ENCODE assay signal across 13 mouse cellular contexts in genomic region chr4:40700216-40700615, GRCm38 (mm10). TPM values are rescaled to one million over a fixed set of nuclear protein-coding genes. Genes with fewer than 3 reads are reported as not detected.
DNase-seq lines count a peak whose midpoint lies in the region; ATAC-seq and TF ChIP-seq lines count a peak whose summit lies in the region.
"Had no signal": no experiment of that assay in that cellular context is flagged by ENCODE, and none has a peak within 500 bp of the region (broad histone marks: within the 10 kb centered on the region; RNA-seq: fewer than 3 reads in every experiment).

No protein-coding gene starts in this region.

- no peaks in the 10 kb centered on the region for H3K27me3 ChIP-seq in hindbrain, embryonic 13.5 days
- H3K27me3 ChIP-seq in hindbrain, embryonic 14.5 days (ENCODE audit: control insufficient read depth, insufficient read depth, low read length): no peaks in the 10 kb centered on the region
- H3K27me3 ChIP-seq in liver, embryonic 15.5 days: no peaks in the 10 kb centered on the region
- H3K27me3 ChIP-seq in stomach, postnatal 0 days (ENCODE audit: control insufficient read depth, insufficient read depth, low read length): no peaks in the 10 kb centered on the region
- no peaks in the 10 kb centered on the region for H3K27me3 ChIP-seq in midbrain, embryonic 11.5 days (ENCODE audit: control insufficient read depth, insufficient read depth, low read length)
- H3K27me3 ChIP-seq: CH12.LX; midbrain, embryonic 12.5 days had no signal

- DNase-seq in hindbrain, embryonic 14.5 days (ENCODE audit: low spot score): no peak
- peak; percentile 95 for DNase-seq in kidney, adult 9 months
- peak; percentile 57 for DNase-seq in stomach, postnatal 0 days (ENCODE audit: low spot score)
- no peak for DNase-seq in embryo, embryonic 10 days (ENCODE audit: low spot score)
- no peak for DNase-seq in urinary bladder, adult 2 months (ENCODE audit: low spot score)
- no peak for DNase-seq in midbrain, embryonic 11.5 days (ENCODE audit: low spot score, missing footprints)
- DNase-seq: cerebellum, adult 9-10 months had no signal

- no peak overlapping the region for H3K4me3 ChIP-seq in hindbrain, embryonic 13.5 days
- H3K4me3 ChIP-seq in hindbrain, embryonic 14.5 days (replicated peaks; ENCODE audit: low read length): no peak overlapping the region
- no peak overlapping the region for H3K4me3 ChIP-seq in liver, embryonic 15.5 days (replicated peaks)
- no peak overlapping the region for H3K4me3 ChIP-seq in stomach, postnatal 0 days (ENCODE audit: low read depth, low read length)
- H3K4me3 ChIP-seq in midbrain, embryonic 11.5 days (ENCODE audit: low read depth, low read length): no peak overlapping the region
- H3K4me3 ChIP-seq: midbrain, embryonic 12.5 days had no signal

- 87% methylated on average over 8 of the region's 8 CpGs for WGBS in hindbrain, embryonic 13.5 days
- WGBS in hindbrain, embryonic 14.5 days: 86% methylated on average over 8 of the region's 8 CpGs
- 58% methylated on average over 8 of the region's 8 CpGs for whole genome bisulfite sequencing in liver, embryonic 15.5 days (ENCODE audit: insufficient replicate concordance)
- WGBS in stomach, postnatal 0 days: 60% methylated on average over 8 of the region's 8 CpGs
- 84% methylated on average over 8 of the region's 8 CpGs for WGBS in midbrain, embryonic 11.5 days

- H3K9me3 ChIP-seq in hindbrain, embryonic 13.5 days: no peaks in the 10 kb centered on the region
- H3K9me3 ChIP-seq in hindbrain, embryonic 14.5 days (ENCODE audit: control insufficient read depth, low read length): no peaks in the 10 kb centered on the region
- H3K9me3 ChIP-seq in liver, embryonic 15.5 days (replicated peaks): no peaks in the 10 kb centered on the region
- H3K9me3 ChIP-seq in stomach, postnatal 0 days (ENCODE audit: control insufficient read depth, low read length): no peaks in the 10 kb centered on the region
- no peaks in the 10 kb centered on the region for H3K9me3 ChIP-seq in midbrain, embryonic 11.5 days (ENCODE audit: control insufficient read depth, low read length)
- H3K9me3 ChIP-seq: midbrain, embryonic 12.5 days had no signal

- no peak overlapping the region for H3K4me2 ChIP-seq in hindbrain, embryonic 13.5 days
- H3K4me2 ChIP-seq in hindbrain, embryonic 14.5 days (replicated peaks): no peak overlapping the region
- H3K4me2 ChIP-seq in liver, embryonic 15.5 days: no peak overlapping the region
- H3K4me2 ChIP-seq in stomach, postnatal 0 days (replicated peaks; ENCODE audit: low read depth): no peak overlapping the region
- H3K4me2 ChIP-seq in midbrain, embryonic 11.5 days: no peak overlapping the region
- H3K4me2 ChIP-seq: heart, embryonic 11.5 days; midbrain, embryonic 12.5 days had no signal

- peaks cover 35% of the 10 kb centered on the region for H3K4me1 ChIP-seq in hindbrain, embryonic 13.5 days (replicated peaks)
- H3K4me1 ChIP-seq in hindbrain, embryonic 14.5 days (replicated peaks; ENCODE audit: control insufficient read depth, insufficient read depth, low read length): peaks cover 24% of the 10 kb centered on the region
- peaks cover 48% of the 10 kb centered on the region for H3K4me1 ChIP-seq in liver, embryonic 15.5 days (replicated peaks)
- peaks cover 10% of the 10 kb centered on the region for H3K4me1 ChIP-seq in stomach, postnatal 0 days (replicated peaks; ENCODE audit: control insufficient read depth, insufficient read depth)
- peaks cover 16% of the 10 kb centered on the region for H3K4me1 ChIP-seq in midbrain, embryonic 11.5 days (ENCODE audit: control insufficient read depth, insufficient read depth, low read length)

- no peak for TF ChIP-seq EP300 in stomach, postnatal 0 days (optimal IDR thresholded peaks at IDR 0.05)

- peaks cover 19% of the 10 kb centered on the region for H3K36me3 ChIP-seq in hindbrain, embryonic 13.5 days
- H3K36me3 ChIP-seq in hindbrain, embryonic 14.5 days (replicated peaks; ENCODE audit: control insufficient read depth, insufficient read depth): peaks cover 15% of the 10 kb centered on the region
- peaks cover 7% of the 10 kb centered on the region for H3K36me3 ChIP-seq in liver, embryonic 15.5 days (replicated peaks)
- H3K36me3 ChIP-seq in stomach, postnatal 0 days (ENCODE audit: control insufficient read depth, insufficient read depth, low read length): peaks cover 3% of the 10 kb centered on the region; the same call in 1 of the 2 replicates
- H3K36me3 ChIP-seq in midbrain, embryonic 11.5 days (ENCODE audit: control insufficient read depth, insufficient read depth, low read length): no peaks in the 10 kb centered on the region

- no peak for TF ChIP-seq CTCF in stomach, postnatal 0 days (IDR thresholded peaks at IDR 0.05; ENCODE audit: low read depth)

- no peak overlapping the region for H3K27ac ChIP-seq in hindbrain, embryonic 13.5 days
- H3K27ac ChIP-seq in hindbrain, embryonic 14.5 days: no peak overlapping the region
- H3K27ac ChIP-seq in liver, embryonic 15.5 days (replicated peaks): peak overlapping the region; percentile 59
- peak overlapping the region; percentile 56 for H3K27ac ChIP-seq in stomach, postnatal 0 days (replicated peaks)
- H3K27ac ChIP-seq in midbrain, embryonic 11.5 days (ENCODE audit: low read depth, low read length): no peak overlapping the region
- H3K27ac ChIP-seq: midbrain, embryonic 12.5 days had no signal

- H3K9ac ChIP-seq in hindbrain, embryonic 13.5 days: peak overlapping the region; percentile 24; the same call in 1 of the 2 replicates
- no peak overlapping the region for H3K9ac ChIP-seq in hindbrain, embryonic 14.5 days
- no peak overlapping the region for H3K9ac ChIP-seq in liver, embryonic 15.5 days
- no peak overlapping the region for H3K9ac ChIP-seq in stomach, postnatal 0 days (ENCODE audit: low read length)
- no peak overlapping the region for H3K9ac ChIP-seq in midbrain, embryonic 11.5 days (ENCODE audit: low read length)
- H3K9ac ChIP-seq: midbrain, embryonic 12.5 days had no signal

- ATAC-seq in hindbrain, embryonic 13.5 days (ENCODE audit: low FRiP score): no peak
- no peak for ATAC-seq in hindbrain, embryonic 14.5 days (ENCODE audit: low FRiP score)
- ATAC-seq in liver, embryonic 15.5 days (ENCODE audit: insufficient read depth): no peak
- peak; percentile 65 for ATAC-seq in stomach, postnatal 0 days (ENCODE audit: low FRiP score, low TSS enrichment)
- no peak for ATAC-seq in midbrain, embryonic 11.5 days (ENCODE audit: low FRiP score)
- ATAC-seq: hindbrain, embryonic 16.5 days had no signal

RNA-seq across cellular contexts. Expression of gene Aptx, which starts 2.8 kb away (rescaled TPM):
- polyA plus RNA-seq in hindbrain, embryonic 13.5 days (2015; fragmentation: Nextera tagmentation; extraction: Ambion mirVana): 54.1 and 54.5 TPM in 2 replicates
- polyA plus RNA-seq in hindbrain, embryonic 14.5 days (2014; fragmentation: Nextera tagmentation; extraction: Ambion mirVana): 40.3 and 42.1 TPM in 2 replicates
- 8.2 and 8.5 TPM in 2 replicates for polyA plus RNA-seq in liver, embryonic 15.5 days (2015; fragmentation: Nextera tagmentation; extraction: Ambion mirVana)
- polyA plus RNA-seq in stomach, postnatal 0 days (2015; fragmentation: Nextera tagmentation; extraction: Ambion mirVana): 21.2 and 24.0 TPM in 2 replicates
- 17.5 and 19.3 TPM in 2 replicates for polyA plus RNA-seq in urinary bladder, adult 2 months (2012; rRNA removed)
- polyA plus RNA-seq in midbrain, embryonic 11.5 days (2014; fragmentation: Nextera tagmentation; extraction: Ambion mirVana): 44.6 and 45.8 TPM in 2 replicates

RNA-seq across cellular contexts. Expression of gene Dnaja1, which starts 21.7 kb away (rescaled TPM):
- 792 and 817 TPM in 2 replicates for polyA plus RNA-seq in hindbrain, embryonic 13.5 days (2015; fragmentation: Nextera tagmentation; extraction: Ambion mirVana)
- polyA plus RNA-seq in hindbrain, embryonic 14.5 days (2014; fragmentation: Nextera tagmentation; extraction: Ambion mirVana): 635 and 648 TPM in 2 replicates
- polyA plus RNA-seq in liver, embryonic 15.5 days (2015; fragmentation: Nextera tagmentation; extraction: Ambion mirVana): 121 and 130 TPM in 2 replicates
- polyA plus RNA-seq in stomach, postnatal 0 days (2015; fragmentation: Nextera tagmentation; extraction: Ambion mirVana): 185 and 203 TPM in 2 replicates
- 47.7 and 61.5 TPM in 2 replicates for polyA plus RNA-seq in urinary bladder, adult 2 months (2012; rRNA removed)
- 710 and 762 TPM in 2 replicates for polyA plus RNA-seq in midbrain, embryonic 11.5 days (2014; fragmentation: Nextera tagmentation; extraction: Ambion mirVana)

RNA-seq across cellular contexts. Expression of gene Smu1, which starts 57.5 kb away (rescaled TPM):
- polyA plus RNA-seq in hindbrain, embryonic 13.5 days (2015; fragmentation: Nextera tagmentation; extraction: Ambion mirVana): 130 and 131 TPM in 2 replicates
- polyA plus RNA-seq in hindbrain, embryonic 14.5 days (2014; fragmentation: Nextera tagmentation; extraction: Ambion mirVana): 120 and 122 TPM in 2 replicates
- 71.6 and 75.5 TPM in 2 replicates for polyA plus RNA-seq in liver, embryonic 15.5 days (2015; fragmentation: Nextera tagmentation; extraction: Ambion mirVana)
- 79.9 and 80.9 TPM in 2 replicates for polyA plus RNA-seq in stomach, postnatal 0 days (2015; fragmentation: Nextera tagmentation; extraction: Ambion mirVana)
- polyA plus RNA-seq in urinary bladder, adult 2 months (2012; rRNA removed): 52.9 and 64.9 TPM in 2 replicates
- 192 and 194 TPM in 2 replicates for polyA plus RNA-seq in midbrain, embryonic 11.5 days (2014; fragmentation: Nextera tagmentation; extraction: Ambion mirVana)

Comparison
In these comparisons a context has a peak if more than half of its experiments do, and no peak if none do; other contexts are left out.
1. H3K27ac ChIP-seq: peak in liver, embryonic 15.5 days (single experiment) and stomach, postnatal 0 days (single experiment); none in hindbrain, embryonic 13.5 days (single experiment), hindbrain, embryonic 14.5 days (single experiment) and midbrain, embryonic 11.5 days (single experiment).
2. DNase-seq: peak in kidney, adult 9 months (single experiment) and stomach, postnatal 0 days (single experiment); none in hindbrain, embryonic 14.5 days (single experiment), embryo, embryonic 10 days (single experiment), urinary bladder, adult 2 months (single experiment) and midbrain, embryonic 11.5 days (single experiment).